Mouse (Mus musculus) heart, adult 2 months (tissue): ENCODE measurements around the gene Wrap53. TPM values are rescaled to one million over a fixed set of nuclear protein-coding genes. Genes with fewer than 3 reads are reported as not detected.
"Not testable (repeated sequence)": the region's sequence is repeated elsewhere in the genome, so short reads cannot be mapped to it uniquely, and the experiment has no call there.

Source experiments
- DNase-seq, 2 experiments: peaks; one replicate each; pipeline ENCODE4 v3.0.0; 2021
- H3K27ac ChIP-seq: fragments of 200-600 bp; 2 replicates; pipeline ENCODE4 v1.8.1; 2022
- H3K27me3 ChIP-seq: fragments of 200-500 bp; 2 replicates; pipeline ENCODE4 v1.6.1; 2012; ENCODE audit warnings: mild to moderate bottlenecking, low read length, inconsistent platforms, mixed read lengths; ENCODE audit not compliant: control insufficient read depth, insufficient read depth
- H3K36me3 ChIP-seq: fragments of 200-500 bp; 2 replicates; pipeline ENCODE4 v1.6.1; 2012; ENCODE audit warnings: low read length, inconsistent platforms; ENCODE audit not compliant: control insufficient read depth, insufficient read depth
- H3K4me1 ChIP-seq: fragments of 200-500 bp; 2 replicates; pipeline ENCODE4 v1.6.1; 2011; ENCODE audit warnings: low read length; ENCODE audit not compliant: control insufficient read depth, insufficient read depth
- H3K4me3 ChIP-seq: fragments of 200-600 bp; 2 replicates; pipeline ENCODE4 v1.8.1; 2022
- H3K79me2 ChIP-seq: fragments of 200-500 bp; replicated peaks from 2 replicates; pipeline ENCODE4 v1.6.1; 2012; ENCODE audit warnings: mild to moderate bottlenecking, inconsistent platforms, low read length, moderate library complexity, mixed read lengths; ENCODE audit not compliant: control insufficient read depth, insufficient read depth
- H3K9ac ChIP-seq: fragments of 200-500 bp; 2 replicates; pipeline ENCODE4 v1.6.1; 2012; ENCODE audit warnings: low read depth, mild to moderate bottlenecking, control low read depth, inconsistent platforms, low read length, mixed read lengths
- CTCF ChIP-seq: fragments of 200-600 bp; IDR thresholded peaks from 2 replicates; pipeline ENCODE4 v1.8.1; 2022; ENCODE audit warnings: antibody characterized with exemption, mild to moderate bottlenecking, moderate library complexity
- EP300 ChIP-seq: fragments of 200-500 bp; IDR thresholded peaks from 2 replicates; pipeline ENCODE4 v1.6.1; 2011; ENCODE audit warnings: low read depth, low read length, control low read depth; ENCODE audit not compliant: insufficient read depth
- POLR2A ChIP-seq: fragments of 200-500 bp; IDR thresholded peaks from 2 replicates; pipeline ENCODE4 v1.6.1; 2011; ENCODE audit warnings: mild to moderate bottlenecking, low read depth, low read length, control low read depth; ENCODE audit not compliant: insufficient read depth
- WGBS: fragments of 180-500 bp; shearing (Covaris S2); methylation state at CpG from one replicate; pipeline ENCODE4 v1.1.7; 2018; 5-methylcytosine and 5-hydroxymethylcytosine counted together
- intact Hi-C: fragments of 180-260 bp; cut with DNase I; formaldehyde crosslinking; loops from one replicate; pipeline ENCODE4 v1.15.1; 2025
- polyA plus RNA-seq: library from polyadenylated mRNA; depleted of rRNA; stranded (reverse); fragments of >200 nt; gene quantifications from 2 replicates; pipeline ENCODE4 v1.2.3, GENCODE M21; 2012
- total RNA-seq, 2 experiments: library from RNA; stranded (reverse); gene quantifications; 2 replicates each; pipeline ENCODE4 v1.2.3; 2021

The Wrap53 gene
- total and polyA plus RNA-seq, 3 experiments: 5.4 to 10.1 (median 5.6) TPM

- WGBS: 86% methylated on average over 6 of the region's 6 CpGs
- TF ChIP-seq CTCF: peak; percentile 37
These were observed 49.3 kb downstream of the Wrap53 start for GRCm38 (mm10) chr11:69530755-69531154.

GRCm38 (mm10) chr11:69530281-69530680, 49.8 kb downstream of the Wrap53 start:
- H3K27ac ChIP-seq, H3K9ac ChIP-seq, H3K4me1 ChIP-seq, H3K79me2 ChIP-seq, DNase-seq, H3K4me3 ChIP-seq, H3K27me3 ChIP-seq, intact Hi-C loops, H3K36me3 ChIP-seq: not testable (repeated sequence)
- WGBS: 83% methylated on average over 3 of the region's 3 CpGs

More at GRCm38 (mm10) chr11:69530755-69531154, 49.3 kb downstream of the Wrap53 start:
- H3K79me2 ChIP-seq, DNase-seq, H3K4me1 ChIP-seq, H3K9ac ChIP-seq, H3K27ac ChIP-seq, H3K36me3 ChIP-seq, H3K4me3 ChIP-seq, intact Hi-C loops, H3K27me3 ChIP-seq: not testable (repeated sequence)

GRCm38 (mm10) chr11:69528031-69528390, 52.0 kb downstream of the Wrap53 start:
- TF ChIP-seq EP300: no peak
- TF ChIP-seq CTCF: no peak
- no peak for TF ChIP-seq POLR2A
- Histone ChIP-seq H3K4me1 (no peaks in the 10 kb centered on the region), H3K36me3 (no peaks in the 10 kb centered on the region), H3K79me2 (no peaks in the 10 kb centered on the region), H3K27me3 (no peaks in the 10 kb centered on the region), H3K4me3 (no peak overlapping the region), H3K9ac (no peak overlapping the region), H3K27ac (no peak overlapping the region)
- intact Hi-C loops: no loop called here
- 85% methylated on average over 4 of the region's 4 CpGs for WGBS
- no peak for DNase-seq

GRCm38 (mm10) chr11:69527098-69528030, 52.7 kb downstream of the Wrap53 start:
- Histone ChIP-seq H3K79me2 (no peaks in the 10 kb centered on the region), H3K9ac (no peak overlapping the region), H3K36me3 (no peaks in the 10 kb centered on the region), H3K4me1 (no peaks in the 10 kb centered on the region), H3K27ac (no peak overlapping the region), H3K4me3 (no peak overlapping the region), H3K27me3 (no peaks in the 10 kb centered on the region)
- TF ChIP-seq POLR2A: no peak
- TF ChIP-seq CTCF: no peak
- no peak for TF ChIP-seq EP300
- intact Hi-C loops: no loop called here
- no peak for DNase-seq
- 26% methylated on average over 30 of the region's 30 CpGs for WGBS

DNA sequence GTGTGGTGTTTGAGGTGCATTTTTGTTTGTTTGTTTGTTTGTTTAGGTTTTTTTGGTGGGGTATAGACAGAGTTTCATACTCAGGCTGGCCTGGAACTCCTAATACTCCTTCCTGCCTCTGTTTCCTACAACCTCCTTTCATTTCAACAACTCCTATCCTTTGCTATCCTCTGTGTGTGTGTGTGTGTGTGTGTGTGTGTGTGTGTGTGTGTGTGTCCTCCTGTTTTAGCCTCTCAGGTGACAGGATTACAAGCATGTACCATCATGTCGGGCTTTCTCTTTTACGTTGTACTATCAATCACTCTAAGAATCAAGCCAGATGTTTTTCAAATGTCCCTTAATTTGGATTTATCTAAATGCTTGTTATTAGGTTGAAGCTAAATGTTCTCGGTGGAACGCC, 53.4 kb downstream of the Wrap53 start:
- Histone ChIP-seq H3K27me3 (no peaks in the 10 kb centered on the region), H3K4me3 (no peak overlapping the region), H3K36me3 (no peaks in the 10 kb centered on the region), H3K9ac (no peak overlapping the region), H3K27ac (no peak overlapping the region), H3K79me2 (no peaks in the 10 kb centered on the region), H3K4me1 (no peaks in the 10 kb centered on the region)
- no peak for DNase-seq
- intact Hi-C loops: no loop called here
- TF ChIP-seq POLR2A (no peak), EP300 (no peak), CTCF (no peak)
- WGBS: 76% methylated on average over 4 of the region's 4 CpGs

DNA sequence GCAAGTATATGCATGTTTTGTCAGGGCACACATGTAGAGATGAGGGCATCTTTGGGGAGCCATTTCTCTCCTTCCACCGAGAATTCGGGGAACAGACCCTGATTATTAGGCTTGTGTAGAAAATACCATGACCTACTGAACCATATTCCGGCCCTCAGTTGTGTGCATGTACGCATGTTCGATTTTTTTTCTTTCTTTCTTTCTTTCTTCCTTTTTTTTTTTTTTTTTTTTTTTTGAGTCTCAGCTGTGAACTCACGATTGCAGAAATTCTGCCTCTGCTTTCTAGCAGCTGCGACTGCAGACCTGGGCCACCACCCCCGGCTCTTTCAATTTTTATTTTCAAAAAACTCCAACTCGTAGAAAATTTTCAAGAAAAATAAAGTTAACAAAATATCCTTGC, 54.4 kb downstream of the Wrap53 start:
- 87% methylated on average over 9 of the region's 9 CpGs for WGBS
- no peak for DNase-seq
- Histone ChIP-seq H3K27me3 (no peaks in the 10 kb centered on the region), H3K79me2 (no peaks in the 10 kb centered on the region), H3K27ac (no peak overlapping the region), H3K4me1 (peaks cover under 1% of the 10 kb centered on the region; the same call in 1 of the 2 replicates), H3K4me3 (no peak overlapping the region), H3K9ac (no peak overlapping the region), H3K36me3 (no peaks in the 10 kb centered on the region)
- intact Hi-C loops: no loop called here
- TF ChIP-seq EP300: no peak
- no peak for TF ChIP-seq POLR2A
